Mouse (Mus musculus): ENCODE data around the gene Tnnc2.

DNA sequence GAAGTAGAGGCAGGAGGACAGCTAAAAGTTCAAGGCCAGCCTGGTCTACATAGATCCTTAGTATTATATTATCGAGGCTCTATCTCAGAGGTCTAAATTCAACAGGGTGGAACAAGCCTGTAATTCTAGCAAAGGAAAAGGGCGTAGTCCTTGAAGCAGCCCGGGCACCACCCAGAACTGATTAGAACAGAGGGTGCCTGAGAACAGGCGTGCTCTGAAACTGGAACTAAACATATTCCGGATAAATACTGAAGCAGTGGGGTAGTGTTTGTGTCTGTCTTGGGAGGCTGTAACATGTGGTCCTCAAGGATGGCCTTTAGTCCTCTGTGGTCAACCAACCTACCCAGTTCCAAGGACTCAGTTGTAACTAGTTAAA is 5.8 kb downstream of the Tnnc2 start:
- TF ChIP-seq CTCF (IDR thresholded peaks at IDR 0.05; ENCODE audit: extremely low read depth, insufficient read length, insufficient replicate concordance, low read depth, low read length), result no peak
- no peak for TF ChIP-seq POLR2A (IDR thresholded peaks at IDR 0.05; ENCODE audit: low read depth, low read length)

Measured in small intestine, adult 2 months (tissue).